Mouse (Mus musculus): Measurements from ENCODE around the gene Fmnl1.

GRCm38 (mm10) chr11:103139951-103140762 lies 30.8 kb upstream of the Fmnl1 start:
- TF ChIP-seq CTCF (IDR thresholded peaks at IDR 0.05; ENCODE audit: borderline replicate concordance, insufficient read depth, low read length) (no peak), POLR2A (IDR thresholded peaks at IDR 0.05; ENCODE audit: low read depth, low read length) (peak; percentile 19; the same call in 1 of the 2 replicates)

Measured in embryonic fibroblast, embryonic 13.5 days (primary cell).